Mouse (Mus musculus) stomach, embryonic 16.5 days (tissue): Measurements from ENCODE around the gene Tbca. TPM values are rescaled to one million over a fixed set of nuclear protein-coding genes. Genes with fewer than 3 reads are reported as not detected.

Source experiments
- ATAC-seq: fragments of 200-750 bp; cut with Nextera tagmentation; 2 replicates; pipeline ENCODE4 v1.8.0; 2017; ENCODE audit warnings: moderate number of reproducible peaks, moderate TSS enrichment; ENCODE audit not compliant: insufficient read depth, low FRiP score
- H3K27ac ChIP-seq: fragments of 300-500 bp; sonication (generic); 2 replicates; pipeline ENCODE4 v1.5.1; 2014; ENCODE audit warnings: low read length
- H3K27me3 ChIP-seq: fragments of 300-500 bp; sonication (generic); 2 replicates; pipeline ENCODE4 v1.6.1; 2014; ENCODE audit warnings: low read length, control low read depth, mixed read lengths; ENCODE audit not compliant: control insufficient read depth, insufficient read depth
- H3K36me3 ChIP-seq: fragments of 300-500 bp; sonication (generic); 2 replicates; pipeline ENCODE4 v1.6.1; 2014; ENCODE audit warnings: low read length; ENCODE audit not compliant: control insufficient read depth, insufficient read depth
- H3K4me1 ChIP-seq: fragments of 300-500 bp; sonication (generic); 2 replicates; pipeline ENCODE4 v1.6.1; 2014; ENCODE audit warnings: low read length, control low read depth, mixed read lengths; ENCODE audit not compliant: control insufficient read depth, insufficient read depth
- H3K4me2 ChIP-seq: fragments of 300-500 bp; sonication (generic); 2 replicates; pipeline ENCODE4 v1.6.1; 2014; ENCODE audit warnings: low read depth, low read length, mixed read lengths
- H3K4me3 ChIP-seq: fragments of 300-500 bp; sonication (generic); replicated peaks from 2 replicates; pipeline ENCODE4 v1.5.1; 2014; ENCODE audit warnings: mild to moderate bottlenecking, low read length
- H3K9ac ChIP-seq: fragments of 300-500 bp; sonication (generic); 2 replicates; pipeline ENCODE4 v1.6.1; 2014; ENCODE audit warnings: low read length
- H3K9me3 ChIP-seq: fragments of 300-500 bp; sonication (generic); replicated peaks from 2 replicates; pipeline ENCODE4 v1.6.1; 2016; ENCODE audit warnings: low read length, control low read depth; ENCODE audit not compliant: control insufficient read depth
- WGBS: fragments of 180-500 bp; shearing (Covaris S2); extraction: QIAGEN DNeasy Blood & Tissue Kit; methylation state at CpG from one replicate; pipeline ENCODE4 v1.1.7; 2014; 5-methylcytosine and 5-hydroxymethylcytosine counted together
- polyA plus RNA-seq: library from polyadenylated mRNA; unstranded; fragments of >200 nt; fragmentation: Nextera tagmentation; extraction: Ambion mirVana; gene quantifications from 2 replicates; pipeline ENCODE4 v1.2.1, GENCODE M21; 2015

The Tbca gene
- polyA plus RNA-seq = 217 and 229 TPM in 2 replicates

DNA sequence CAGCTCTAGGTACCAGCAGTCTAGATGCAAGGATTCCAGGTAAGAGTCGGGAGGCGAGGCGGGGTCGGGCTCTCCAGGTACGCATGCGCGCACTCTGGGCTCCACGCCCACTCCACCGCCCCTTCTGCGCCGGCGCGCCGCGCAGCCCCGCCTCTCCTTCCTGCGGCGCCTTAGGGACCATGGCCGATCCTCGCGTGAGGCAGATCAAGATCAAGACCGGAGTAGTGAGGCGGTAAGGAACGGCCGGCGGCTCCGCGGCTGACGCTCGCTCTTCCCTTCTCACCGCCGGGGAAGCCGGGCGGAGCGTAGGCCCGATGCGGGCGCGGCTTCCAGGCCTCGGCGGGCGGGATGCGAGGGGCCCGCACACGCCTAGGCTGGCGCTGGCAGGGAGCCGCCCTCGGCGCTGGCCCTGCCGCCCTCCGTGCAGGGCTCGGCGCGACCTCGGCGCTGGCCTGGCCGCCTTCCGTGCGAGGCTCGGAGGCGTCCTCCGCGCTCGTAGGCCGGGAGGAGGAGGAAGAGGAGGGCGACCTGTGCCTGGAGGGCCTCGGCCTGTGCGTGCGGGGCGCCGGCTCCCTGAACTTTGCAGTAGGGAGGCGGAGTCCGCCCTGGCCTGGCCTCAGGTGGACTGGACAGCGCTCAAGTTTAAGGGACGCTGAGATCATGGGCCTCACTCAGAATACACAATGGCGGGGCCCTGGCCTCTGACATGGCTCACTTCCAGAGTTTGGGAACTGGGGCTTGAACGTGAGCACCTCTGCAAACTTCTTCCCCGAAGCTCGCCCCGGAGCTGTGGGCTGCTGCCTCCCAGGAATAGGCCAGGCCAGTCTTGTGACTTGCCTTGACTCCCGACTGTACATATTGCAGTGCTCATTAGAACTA is at the start of gene Tbca:
Tbca (plus strand) TSS at position 140 of the 879 bp plus-strand sequence.
- Histone ChIP-seq H3K9me3 (no peaks in the 10 kb centered on the region), H3K9ac (peak within 1 kb of the TSS; percentile 98), H3K4me2 (peak within 1 kb of the TSS; percentile 84), H3K27ac (peak within 1 kb of the TSS; percentile 90), H3K4me1 (peaks cover 6% of the 10 kb centered on the region), H3K27me3 (no peaks in the 10 kb centered on the region), H3K36me3 (no peaks in the 10 kb centered on the region), H3K4me3 (peak within 1 kb of the TSS; percentile 98)
- peak; percentile 95 for ATAC-seq
- WGBS = under 1% methylated on average over 81 of the region's 81 CpGs

DNA sequence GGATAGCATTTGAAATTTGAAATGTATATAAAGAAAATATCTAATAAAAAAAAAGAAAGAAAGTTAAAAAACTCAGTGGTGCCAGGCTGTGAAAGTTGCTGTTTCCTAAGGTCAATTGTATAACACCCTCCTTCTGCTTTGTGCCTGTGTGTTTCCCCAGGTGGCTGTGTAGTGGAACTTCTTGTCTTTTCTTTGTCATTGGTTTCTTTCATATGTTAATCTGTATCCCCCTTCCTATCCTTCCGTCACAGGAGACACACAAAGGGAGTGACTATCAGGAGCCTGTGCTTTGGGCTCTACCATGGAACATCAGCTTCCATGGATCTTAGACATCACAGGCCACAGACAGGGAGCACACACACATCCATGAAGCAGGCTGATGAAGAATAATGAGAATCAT is 43.5 kb upstream of the Tbca start:
- Histone ChIP-seq H3K27me3 (no peaks in the 10 kb centered on the region), H3K4me3 (no peak overlapping the region), H3K9me3 (no peaks in the 10 kb centered on the region), H3K4me2 (no peak overlapping the region), H3K9ac (no peak overlapping the region), H3K4me1 (no peaks in the 10 kb centered on the region), H3K36me3 (no peaks in the 10 kb centered on the region), H3K27ac (no peak overlapping the region)
- ATAC-seq = no peak
- 54% methylated on average over 1 of the region's 1 CpGs for WGBS

- H3K36me3 ChIP-seq = no peaks in the 10 kb centered on the region
- no peak overlapping the region for H3K27ac ChIP-seq
- H3K4me3 ChIP-seq = no peak overlapping the region
- no peaks in the 10 kb centered on the region for H3K27me3 ChIP-seq
- no peak overlapping the region for H3K4me2 ChIP-seq
- no peak for ATAC-seq
- H3K9ac ChIP-seq = no peak overlapping the region
- H3K9me3 ChIP-seq = no peaks in the 10 kb centered on the region
- 83% methylated on average over 12 of the region's 12 CpGs for WGBS
- no peaks in the 10 kb centered on the region for H3K4me1 ChIP-seq
Observed at GRCm38 (mm10) chr13:94765852-94766251, 22.9 kb upstream of the Tbca start.

DNA sequence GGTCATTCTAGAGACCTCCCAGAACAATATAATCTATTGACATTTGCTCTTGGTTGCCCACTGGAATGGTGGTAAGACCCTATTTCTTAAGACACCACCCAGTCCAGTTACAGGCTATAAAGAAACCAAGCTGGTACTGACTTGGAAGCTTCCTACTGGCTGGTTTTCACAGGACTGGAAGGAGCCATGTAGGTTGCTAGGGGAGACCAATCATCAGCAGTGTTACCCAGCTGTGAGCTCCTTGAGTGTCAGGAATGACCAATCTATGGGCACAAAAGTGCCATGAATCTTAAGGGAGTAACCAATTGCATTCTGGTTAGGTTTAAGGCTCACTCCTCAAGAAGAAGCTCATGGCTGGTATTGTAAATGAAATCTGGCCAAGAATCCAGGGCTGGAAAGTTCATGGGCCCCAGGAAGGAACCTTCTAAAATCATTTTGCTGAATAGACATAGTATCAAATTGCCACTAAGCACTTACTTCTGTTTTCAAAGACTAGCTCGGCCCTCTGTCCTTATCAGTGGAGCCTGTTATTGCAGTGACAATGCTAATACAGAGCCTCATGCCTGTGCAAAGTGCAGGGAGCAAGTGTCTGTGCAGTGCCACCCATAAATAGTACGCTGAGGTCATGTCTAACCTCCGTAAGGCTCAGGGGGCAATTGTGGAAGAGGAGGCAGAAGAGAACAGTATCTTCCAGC is 20.1 kb upstream of the Tbca start:
- Histone ChIP-seq H3K4me2 (no peak overlapping the region), H3K27me3 (no peaks in the 10 kb centered on the region), H3K9ac (no peak overlapping the region), H3K27ac (no peak overlapping the region), H3K4me3 (no peak overlapping the region), H3K4me1 (no peaks in the 10 kb centered on the region), H3K9me3 (no peaks in the 10 kb centered on the region), H3K36me3 (no peaks in the 10 kb centered on the region)
- WGBS = 50% methylated on average over 3 of the region's 3 CpGs
- ATAC-seq = no peak; the same call in 1 of the 2 replicates

- 52% methylated on average over 6 of the region's 6 CpGs for WGBS
- no peak overlapping the region for H3K27ac ChIP-seq
- H3K4me2 ChIP-seq = no peak overlapping the region
- no peaks in the 10 kb centered on the region for H3K36me3 ChIP-seq
- H3K9ac ChIP-seq = no peak overlapping the region
- no peaks in the 10 kb centered on the region for H3K9me3 ChIP-seq
- no peaks in the 10 kb centered on the region for H3K4me1 ChIP-seq
- no peak overlapping the region for H3K4me3 ChIP-seq
- no peak for ATAC-seq
- H3K27me3 ChIP-seq = no peaks in the 10 kb centered on the region
Observed at GRCm38 (mm10) chr13:94769155-94769470, 19.6 kb upstream of the Tbca start.

- H3K27ac ChIP-seq = no peak overlapping the region
- no peak overlapping the region for H3K4me2 ChIP-seq
- no peaks in the 10 kb centered on the region for H3K9me3 ChIP-seq
- H3K4me3 ChIP-seq = no peak overlapping the region
- H3K9ac ChIP-seq = no peak overlapping the region
- H3K36me3 ChIP-seq = no peaks in the 10 kb centered on the region
- H3K27me3 ChIP-seq = no peaks in the 10 kb centered on the region
- no peak for ATAC-seq
- peaks cover 4% of the 10 kb centered on the region; the same call in 1 of the 2 replicates for H3K4me1 ChIP-seq
- 77% methylated on average over 2 of the region's 2 CpGs for WGBS
Observed at GRCm38 (mm10) chr13:94786866-94787265, 1.8 kb upstream of the Tbca start.

DNA sequence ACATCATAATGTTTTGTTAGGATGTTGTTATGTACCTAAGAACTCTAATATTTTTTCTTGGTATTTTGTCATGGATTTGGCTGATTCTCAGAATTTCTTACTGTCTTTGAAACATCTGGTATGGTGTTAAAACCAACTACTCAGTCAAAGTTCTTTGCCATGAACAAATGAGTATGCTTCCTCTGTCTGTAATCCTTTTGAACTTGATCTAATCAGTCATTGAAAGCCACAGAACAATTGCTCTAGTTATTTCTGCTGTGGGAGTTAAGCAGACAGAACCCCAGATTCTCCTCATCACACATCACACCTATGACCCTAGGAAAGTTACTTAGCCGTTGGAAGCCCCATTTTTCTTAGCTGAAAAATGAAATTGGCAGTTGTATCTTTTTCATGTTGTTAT is 6.0 kb downstream of the Tbca start:
- no peaks in the 10 kb centered on the region for H3K9me3 ChIP-seq
- 27% methylated on average over 1 of the region's 1 CpGs for WGBS
- no peak overlapping the region for H3K4me3 ChIP-seq
- no peak overlapping the region for H3K27ac ChIP-seq
- H3K36me3 ChIP-seq = no peaks in the 10 kb centered on the region
- H3K4me2 ChIP-seq = no peak overlapping the region
- peaks cover 9% of the 10 kb centered on the region for H3K4me1 ChIP-seq
- H3K9ac ChIP-seq = no peak overlapping the region
- no peak for ATAC-seq
- no peaks in the 10 kb centered on the region for H3K27me3 ChIP-seq

GRCm38 (mm10) chr13:94803480-94804057 is 14.9 kb downstream of the Tbca start:
- Histone ChIP-seq H3K27me3 (no peaks in the 10 kb centered on the region), H3K4me3 (no peak overlapping the region), H3K9me3 (no peaks in the 10 kb centered on the region), H3K4me1 (peaks cover 4% of the 10 kb centered on the region; the same call in 1 of the 2 replicates), H3K9ac (no peak overlapping the region), H3K27ac (no peak overlapping the region), H3K36me3 (no peaks in the 10 kb centered on the region), H3K4me2 (no peak overlapping the region)
- WGBS = 82% methylated on average over 5 of the region's 5 CpGs
- no peak for ATAC-seq
